Mouse (Mus musculus): ENCODE results near the gene Zfp367. TPM values are rescaled to one million over a fixed set of nuclear protein-coding genes. Genes with fewer than 3 reads are reported as not detected.

Zfp367 gene
- polyA plus RNA-seq, 1 experiment from 2014 or later = 11.7 TPM

DNA sequence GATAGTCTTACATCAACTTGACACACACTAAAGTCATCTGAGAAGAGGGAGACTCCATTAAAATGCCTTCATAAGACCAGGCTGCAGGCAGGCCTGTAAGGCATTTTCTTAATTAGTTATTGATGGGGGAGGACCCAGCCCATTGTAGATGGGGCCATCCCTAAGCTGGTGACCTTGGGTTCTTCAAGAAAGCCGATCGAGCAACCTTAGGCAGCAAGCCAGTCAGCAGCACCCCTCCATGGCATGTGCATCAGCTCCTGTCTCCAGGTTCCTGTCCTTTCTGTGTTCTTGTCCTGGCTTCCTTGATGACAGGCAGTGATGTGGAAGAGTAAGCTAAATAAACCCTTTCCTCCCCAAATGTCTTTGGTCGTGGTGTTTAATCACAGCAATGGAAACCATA, 60.9 kb downstream of the Zfp367 start:
- H3K4me1 ChIP-seq (ENCODE audit: insufficient read depth) = no peaks in the 10 kb centered on the region; the same call in 1 of the 2 replicates
- no peak overlapping the region for H3K9ac ChIP-seq (replicated peaks)
- ATAC-seq (no peak), DNase-seq (no peak)
- H3K4me2 ChIP-seq (ENCODE audit: low read depth, low read length) = no peak overlapping the region
- H3K27ac ChIP-seq (ENCODE audit: low read depth) = no peak overlapping the region
- TF ChIP-seq EP300 (IDR thresholded peaks at IDR 0.05; ENCODE audit: low read depth) (no peak), CTCF (IDR thresholded peaks at IDR 0.05; ENCODE audit: low read depth) (no peak)
- 74% methylated on average over 3 of the region's 3 CpGs for WGBS (ENCODE audit: insufficient replicate concordance)
- no peak overlapping the region for H3K4me3 ChIP-seq (ENCODE audit: low read depth, low read length)
- H3K27me3 ChIP-seq (ENCODE audit: insufficient read depth, low read length) = no peaks in the 10 kb centered on the region
- no peaks in the 10 kb centered on the region; the same call in 1 of the 2 replicates for H3K36me3 ChIP-seq (replicated peaks; ENCODE audit: insufficient read depth, low read length)
- H3K9me3 ChIP-seq (ENCODE audit: low read length) = no peaks in the 10 kb centered on the region

DNA sequence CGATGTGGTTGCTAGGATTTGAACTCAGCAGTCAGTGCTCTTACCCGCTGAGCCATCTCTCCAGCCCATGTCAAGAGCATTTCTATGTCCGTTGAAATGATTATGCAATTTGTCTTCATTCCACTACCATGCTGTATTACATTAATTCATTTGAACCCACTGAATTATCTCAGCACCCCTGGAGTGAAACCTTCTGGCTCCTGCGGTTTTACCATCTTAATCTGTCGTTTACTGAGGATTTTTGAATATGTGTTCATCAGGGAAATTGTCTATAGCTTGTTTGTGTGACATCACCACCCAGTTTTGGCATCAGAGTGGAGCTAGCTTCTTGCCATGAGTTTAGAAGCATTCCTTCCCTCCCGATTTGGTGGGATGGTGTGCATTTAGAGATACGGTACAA, 62.0 kb downstream of the Zfp367 start:
- no peaks in the 10 kb centered on the region for H3K9me3 ChIP-seq (ENCODE audit: low read length)
- H3K4me1 ChIP-seq (ENCODE audit: insufficient read depth) = no peaks in the 10 kb centered on the region; the same call in 1 of the 2 replicates
- H3K4me2 ChIP-seq (ENCODE audit: low read depth, low read length) = no peak overlapping the region
- no peaks in the 10 kb centered on the region for H3K36me3 ChIP-seq (replicated peaks; ENCODE audit: insufficient read depth, low read length)
- WGBS (ENCODE audit: insufficient replicate concordance) = 66% methylated on average over 7 of the region's 7 CpGs
- no peak overlapping the region for H3K4me3 ChIP-seq (ENCODE audit: low read depth, low read length)
- TF ChIP-seq EP300 (IDR thresholded peaks at IDR 0.05; ENCODE audit: low read depth) = no peak
- TF ChIP-seq CTCF (IDR thresholded peaks at IDR 0.05; ENCODE audit: low read depth) = no peak
- H3K9ac ChIP-seq (replicated peaks) = no peak overlapping the region
- H3K27me3 ChIP-seq (ENCODE audit: insufficient read depth, low read length) = no peaks in the 10 kb centered on the region
- H3K27ac ChIP-seq (ENCODE audit: low read depth) = no peak overlapping the region
- DNase-seq (no peak), ATAC-seq (no peak)

DNA sequence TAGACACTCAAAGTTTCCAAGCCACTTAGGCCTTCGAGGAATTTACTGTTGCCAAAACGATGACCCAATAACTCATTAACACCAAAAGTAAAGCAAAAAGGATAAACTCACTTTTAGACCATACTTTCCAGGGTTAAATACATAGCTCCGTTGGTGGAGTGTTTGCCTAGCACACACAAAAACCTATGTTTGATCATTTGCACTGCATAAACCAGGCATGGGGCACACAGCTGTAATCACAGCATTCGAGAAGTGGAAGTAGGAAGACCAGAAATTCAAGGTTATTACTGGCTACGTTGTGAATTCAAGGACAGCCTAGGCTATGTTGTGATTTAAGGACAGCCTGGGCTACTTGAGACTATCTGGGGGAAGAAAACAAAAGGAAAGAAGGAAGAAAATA, 62.7 kb downstream of the Zfp367 start:
- H3K4me1 ChIP-seq (ENCODE audit: insufficient read depth) = no peaks in the 10 kb centered on the region; the same call in 1 of the 2 replicates
- no peaks in the 10 kb centered on the region for H3K36me3 ChIP-seq (replicated peaks; ENCODE audit: insufficient read depth, low read length)
- no peak overlapping the region for H3K9ac ChIP-seq (replicated peaks)
- H3K9me3 ChIP-seq (ENCODE audit: low read length) = no peaks in the 10 kb centered on the region
- no peak overlapping the region for H3K4me3 ChIP-seq (ENCODE audit: low read depth, low read length)
- WGBS (ENCODE audit: insufficient replicate concordance) = 62% methylated on average over 5 of the region's 5 CpGs
- 0 out of 2 replicates have a peak, but pooled peaks have one; percentile 35 for ATAC-seq
- TF ChIP-seq CTCF (IDR thresholded peaks at IDR 0.05; ENCODE audit: low read depth) = no peak
- TF ChIP-seq EP300 (IDR thresholded peaks at IDR 0.05; ENCODE audit: low read depth) = no peak
- DNase-seq = no peak
- H3K4me2 ChIP-seq (ENCODE audit: low read depth, low read length) = no peak overlapping the region
- 0 out of 2 replicates have a peak overlapping the region, but pooled peaks have one; percentile 37 for H3K27ac ChIP-seq (ENCODE audit: low read depth)
- no peaks in the 10 kb centered on the region for H3K27me3 ChIP-seq (ENCODE audit: insufficient read depth, low read length)

DNA sequence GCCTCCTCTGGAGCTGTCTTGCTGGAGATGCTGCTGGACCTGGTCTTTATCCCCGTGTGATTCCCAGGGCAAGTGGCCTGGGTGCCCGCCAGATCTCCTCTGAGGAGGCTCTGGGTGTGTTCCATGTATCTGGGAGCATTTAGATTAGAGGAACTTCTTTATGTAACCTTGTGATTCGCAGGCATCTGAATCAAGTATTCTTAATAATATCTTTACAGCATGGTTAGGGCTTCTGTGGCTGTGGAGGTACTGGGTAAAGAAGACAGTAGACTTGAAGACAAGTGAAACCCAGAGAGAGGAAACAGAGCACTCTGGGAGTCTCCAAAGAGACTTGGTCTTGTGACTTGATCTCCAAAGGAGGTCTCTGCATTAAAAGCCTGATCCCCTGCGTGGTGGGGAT, 63.9 kb downstream of the Zfp367 start, which contains the start of gene Hsd17b3:
Gene Hsd17b3 (minus strand): TSS at position 101 of the 400 bp plus-strand sequence.
- 69% methylated on average over 4 of the region's 4 CpGs for WGBS (ENCODE audit: insufficient replicate concordance)
- Histone ChIP-seq H3K9ac (replicated peaks) (no peak within 1 kb of the TSS), H3K27ac (ENCODE audit: low read depth) (no peak within 1 kb of the TSS), H3K36me3 (replicated peaks; ENCODE audit: insufficient read depth, low read length) (no peaks in the 10 kb centered on the region), H3K4me1 (ENCODE audit: insufficient read depth) (no peaks in the 10 kb centered on the region; the same call in 1 of the 2 replicates), H3K9me3 (ENCODE audit: low read length) (no peaks in the 10 kb centered on the region), H3K27me3 (ENCODE audit: insufficient read depth, low read length) (no peaks in the 10 kb centered on the region), H3K4me2 (ENCODE audit: low read depth, low read length) (no peak within 1 kb of the TSS), H3K4me3 (ENCODE audit: low read depth, low read length) (no peak within 1 kb of the TSS)
- TF ChIP-seq EP300 (IDR thresholded peaks at IDR 0.05; ENCODE audit: low read depth) (no peak), CTCF (IDR thresholded peaks at IDR 0.05; ENCODE audit: low read depth) (no peak)
- ATAC-seq (no peak), DNase-seq (no peak)

DNA sequence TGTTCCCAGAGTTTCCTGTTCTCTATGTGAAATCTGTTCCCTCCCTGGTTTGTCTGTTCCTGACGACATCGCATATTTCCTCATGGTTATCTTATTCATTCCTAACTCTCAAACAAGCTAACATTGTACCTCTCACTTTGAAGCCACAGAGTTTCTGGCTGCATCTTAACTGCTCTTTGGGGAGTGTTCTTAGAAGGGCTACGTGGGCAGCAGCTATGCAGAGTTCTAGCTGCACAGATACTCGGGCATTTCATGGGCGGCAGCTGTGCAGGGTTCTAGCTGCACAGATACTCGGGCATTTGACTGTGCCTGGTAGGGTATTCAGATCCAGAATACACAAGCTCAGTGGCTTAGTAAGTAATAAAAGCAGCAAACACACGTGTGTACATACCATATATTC, 64.9 kb downstream of the Zfp367 start:
- no peak for TF ChIP-seq CTCF (IDR thresholded peaks at IDR 0.05; ENCODE audit: low read depth)
- TF ChIP-seq EP300 (IDR thresholded peaks at IDR 0.05; ENCODE audit: low read depth) = no peak
- no peak overlapping the region for H3K4me2 ChIP-seq (ENCODE audit: low read depth, low read length)
- no peaks in the 10 kb centered on the region for H3K9me3 ChIP-seq (ENCODE audit: low read length)
- no peak overlapping the region for H3K4me3 ChIP-seq (ENCODE audit: low read depth, low read length)
- DNase-seq = no peak
- no peak overlapping the region for H3K27ac ChIP-seq (ENCODE audit: low read depth)
- no peak for ATAC-seq
- 72% methylated on average over 7 of the region's 7 CpGs for WGBS (ENCODE audit: insufficient replicate concordance)
- no peaks in the 10 kb centered on the region for H3K27me3 ChIP-seq (ENCODE audit: insufficient read depth, low read length)
- no peaks in the 10 kb centered on the region; the same call in 1 of the 2 replicates for H3K4me1 ChIP-seq (ENCODE audit: insufficient read depth)
- H3K36me3 ChIP-seq (replicated peaks; ENCODE audit: insufficient read depth, low read length) = no peaks in the 10 kb centered on the region
- H3K9ac ChIP-seq (replicated peaks) = no peak overlapping the region

DNA sequence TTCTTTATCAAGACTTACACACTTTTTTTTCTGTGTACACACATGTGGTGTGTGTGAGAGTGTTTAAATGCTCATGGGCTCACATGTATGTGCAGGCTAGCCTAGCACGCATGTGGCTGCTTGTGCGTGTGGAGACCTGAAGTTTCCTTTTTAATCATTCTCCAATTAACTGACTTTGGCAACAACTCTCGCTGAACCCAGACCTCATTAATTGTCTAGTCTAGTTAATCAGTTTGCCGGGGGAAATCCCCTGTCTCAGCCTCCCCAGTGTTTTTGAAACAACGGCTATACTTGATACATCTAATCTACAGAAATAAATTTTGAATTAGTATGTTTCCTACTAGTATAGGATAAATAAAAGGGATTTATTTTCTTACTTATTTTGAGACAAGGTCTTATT, 67.0 kb downstream of the Zfp367 start:
- H3K27ac ChIP-seq (ENCODE audit: low read depth) = no peak overlapping the region
- 80% methylated on average over 5 of the region's 5 CpGs for WGBS (ENCODE audit: insufficient replicate concordance)
- H3K27me3 ChIP-seq (ENCODE audit: insufficient read depth, low read length) = no peaks in the 10 kb centered on the region
- ATAC-seq (no peak), DNase-seq (no peak)
- no peak overlapping the region for H3K9ac ChIP-seq (replicated peaks)
- no peaks in the 10 kb centered on the region; the same call in 1 of the 2 replicates for H3K4me1 ChIP-seq (ENCODE audit: insufficient read depth)
- H3K4me3 ChIP-seq (ENCODE audit: low read depth, low read length) = no peak overlapping the region
- no peak for TF ChIP-seq EP300 (IDR thresholded peaks at IDR 0.05; ENCODE audit: low read depth)
- no peak for TF ChIP-seq CTCF (IDR thresholded peaks at IDR 0.05; ENCODE audit: low read depth)
- no peaks in the 10 kb centered on the region for H3K36me3 ChIP-seq (replicated peaks; ENCODE audit: insufficient read depth, low read length)
- no peak overlapping the region for H3K4me2 ChIP-seq (ENCODE audit: low read depth, low read length)
- H3K9me3 ChIP-seq (ENCODE audit: low read length) = no peaks in the 10 kb centered on the region

Data from liver, postnatal 0 days (tissue).